Mouse (Mus musculus) layer of hippocampus, adult 11-12 months (tissue): ENCODE data around the gene Bzw1.

Source experiments
- DNase-seq: peaks from one replicate; pipeline ENCODE4 v3.0.0; 2022; ENCODE audit warnings: low spot score

The Bzw1 gene

DNA sequence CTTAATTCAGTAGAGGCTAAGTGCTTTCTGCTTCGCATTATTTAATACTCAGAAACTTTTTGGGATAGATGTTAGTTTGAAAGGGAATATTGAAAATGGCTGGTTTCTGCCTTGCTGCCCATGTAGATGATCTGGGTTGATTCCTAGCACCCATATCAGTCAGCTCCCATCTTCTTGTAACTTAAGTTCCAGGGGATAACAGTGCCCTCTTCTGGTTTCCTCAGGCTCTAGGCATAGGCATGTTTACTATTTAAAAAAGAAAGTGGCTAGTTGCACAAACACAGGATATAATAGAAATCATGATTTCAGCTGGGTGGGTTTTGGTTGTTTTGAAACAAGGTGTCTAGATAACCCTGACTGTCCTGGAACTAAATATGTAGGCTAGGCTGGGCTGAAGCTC is 3.5 kb downstream of the Bzw1 start:
- no peak for DNase-seq

DNA sequence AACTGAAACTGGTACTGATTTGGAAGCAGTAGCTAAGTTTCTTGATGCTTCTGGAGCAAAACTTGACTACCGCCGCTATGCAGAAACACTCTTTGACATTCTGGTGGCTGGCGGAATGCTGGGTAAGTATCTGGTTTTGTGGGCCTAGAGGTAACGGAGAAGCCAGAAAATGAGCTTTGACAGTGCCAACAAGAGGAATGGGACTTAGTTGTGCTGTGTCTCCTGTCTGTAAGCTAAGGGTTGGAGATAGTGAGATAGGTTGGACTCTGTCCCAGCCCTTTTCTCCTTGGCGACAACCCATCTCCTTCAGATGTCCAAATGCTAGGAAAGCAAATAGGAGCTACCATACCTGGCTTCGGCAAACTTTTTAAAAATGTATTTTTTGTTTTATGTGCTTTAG is 5.0 kb downstream of the Bzw1 start:
- DNase-seq = no peak

DNA sequence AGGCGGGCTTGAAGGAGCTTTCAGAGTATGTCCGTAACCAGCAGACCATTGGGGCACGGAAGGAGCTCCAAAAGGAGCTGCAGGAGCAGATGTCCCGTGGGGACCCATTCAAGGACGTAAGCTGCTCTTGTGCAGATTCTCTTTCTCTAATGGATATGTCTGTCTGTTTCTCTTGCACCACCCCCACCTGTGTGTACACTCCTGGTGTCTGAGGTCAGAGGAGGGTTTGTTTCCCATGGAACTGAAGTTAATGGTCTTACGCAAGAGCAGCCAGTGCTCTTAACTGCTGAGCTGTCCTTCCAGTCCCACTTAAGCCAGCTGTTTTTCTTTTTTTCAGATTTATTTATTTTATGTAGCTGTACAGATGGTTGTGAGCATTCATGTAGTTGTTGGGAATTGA is 8.7 kb downstream of the Bzw1 start:
- DNase-seq = no peak

DNA sequence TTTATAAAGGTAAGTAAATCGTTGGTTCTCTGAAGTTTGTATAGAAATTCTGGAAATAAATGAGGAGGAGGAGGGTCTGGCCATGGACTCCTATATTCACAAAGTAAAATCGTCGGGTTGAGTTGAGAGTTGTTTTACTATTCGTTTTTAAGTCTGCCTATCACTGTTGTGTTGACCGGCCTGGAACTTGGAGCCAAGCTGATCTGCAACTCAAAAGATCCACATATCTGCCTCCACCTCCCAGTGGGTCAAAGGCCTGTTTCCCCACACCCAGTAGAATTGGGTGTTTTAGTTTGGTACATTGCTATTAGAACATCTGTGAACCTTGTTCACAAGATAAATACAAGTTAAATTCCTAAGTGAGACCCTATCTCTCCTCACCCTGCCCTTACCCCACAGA is 11.0 kb downstream of the Bzw1 start:
- DNase-seq = no peak

DNA sequence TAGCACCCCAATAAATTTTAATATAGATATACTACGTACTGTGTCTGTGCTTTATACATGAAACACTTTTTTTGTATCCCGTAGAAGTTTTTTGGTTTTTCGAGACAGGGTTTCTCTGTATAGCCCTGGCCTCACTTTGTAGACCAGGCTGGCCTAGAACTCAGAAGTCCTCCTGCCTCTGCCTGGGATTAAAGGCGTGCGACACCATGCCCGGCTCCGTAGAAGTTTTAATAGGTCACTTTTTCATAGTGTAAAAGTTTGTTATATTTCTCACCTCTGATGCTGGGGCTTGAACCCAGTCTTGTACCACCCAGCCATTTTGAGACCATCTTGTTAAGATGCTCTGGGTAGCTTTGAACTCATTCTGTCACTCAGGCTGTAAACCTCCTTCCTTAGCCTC is 14.6 kb downstream of the Bzw1 start:
- no peak for DNase-seq

DNA sequence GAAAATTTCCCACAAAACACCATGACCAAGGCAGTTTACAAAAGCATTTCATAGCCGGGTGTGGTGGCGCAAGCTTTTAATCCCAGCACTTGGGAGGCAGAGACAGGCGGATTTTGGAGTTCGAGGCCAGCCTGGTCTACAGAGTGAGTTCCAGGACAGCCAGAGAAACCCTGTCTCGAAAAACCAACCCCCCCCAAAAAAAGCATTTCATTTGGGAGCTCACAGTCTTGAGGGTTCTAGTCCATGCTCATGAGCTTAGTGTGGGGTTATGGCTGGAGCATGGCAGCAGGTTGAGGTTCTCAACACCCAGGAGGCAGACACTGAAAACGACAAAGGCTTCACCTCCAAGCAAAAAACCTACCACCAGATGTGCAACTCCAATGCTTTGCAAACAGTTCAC is 15.4 kb downstream of the Bzw1 start:
- DNase-seq = no peak

DNA sequence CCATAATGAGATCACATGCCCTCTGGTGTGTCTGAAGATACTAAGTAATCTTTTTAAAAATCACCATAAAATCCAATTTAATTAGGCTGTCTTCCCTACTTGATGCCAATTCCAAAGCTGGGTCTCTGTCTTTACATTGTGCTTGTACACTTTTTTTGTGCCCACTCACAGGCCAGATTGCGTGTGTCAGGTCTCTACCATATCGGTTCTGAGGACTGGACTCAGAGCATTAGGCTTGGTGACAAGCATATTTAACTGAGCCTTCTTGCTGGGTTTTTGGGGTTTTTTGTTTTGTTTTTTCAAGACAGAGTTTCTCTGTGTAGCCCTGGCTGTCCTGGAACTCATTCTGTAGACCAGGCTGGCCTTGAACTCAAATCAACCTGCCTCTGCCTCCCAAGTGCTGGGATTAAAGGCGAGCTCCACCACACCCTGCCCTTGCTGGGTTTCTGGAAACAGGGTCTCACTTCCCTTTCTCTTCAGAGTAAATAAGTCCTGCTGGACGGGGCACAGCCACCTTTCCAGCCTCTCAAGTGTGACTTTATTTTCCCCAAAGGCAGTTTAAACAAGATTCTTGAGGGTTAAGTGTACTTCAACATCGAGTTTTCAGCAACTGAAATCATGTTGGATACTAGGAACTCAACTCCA is 17.0 kb downstream of the Bzw1 start:
- DNase-seq = no peak

DNA sequence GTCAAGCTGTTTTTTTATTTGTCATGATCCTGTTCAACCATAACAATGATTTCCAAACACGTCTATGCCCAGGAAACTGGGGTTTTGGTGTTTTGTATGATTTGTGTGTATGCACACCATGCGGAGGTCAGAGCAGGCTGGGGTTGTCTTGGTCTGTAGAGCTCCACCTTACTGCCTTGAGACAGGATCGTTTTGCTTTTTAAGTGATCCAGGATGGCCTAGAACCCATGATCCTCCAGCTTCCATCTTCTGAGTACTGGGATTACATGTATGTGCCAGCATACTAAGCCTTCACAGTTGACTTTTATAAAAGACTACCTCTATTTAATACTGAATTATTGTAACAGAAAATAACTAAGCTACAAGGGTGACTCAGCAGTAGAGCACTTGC is 17.5 kb downstream of the Bzw1 start:
- DNase-seq = no peak

DNA sequence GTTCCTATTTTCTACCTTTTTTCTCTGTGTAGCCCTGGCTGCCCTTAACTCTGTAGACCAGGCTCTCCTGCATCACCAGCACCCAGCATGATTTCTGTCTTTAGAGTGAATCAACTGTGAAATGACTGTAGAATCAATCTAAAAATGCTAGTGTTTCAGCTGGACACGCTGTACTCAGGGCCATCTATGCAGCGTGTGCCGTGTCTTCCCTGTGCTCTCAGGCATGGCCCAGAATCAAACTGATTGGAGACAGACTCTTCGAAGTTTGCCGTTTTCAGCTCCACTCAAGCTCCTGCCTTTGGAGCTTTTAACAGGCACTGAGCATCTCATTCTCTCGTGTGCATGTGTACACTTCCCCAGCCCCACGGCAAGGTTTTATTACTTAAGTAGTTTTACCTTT is 18.1 kb downstream of the Bzw1 start:
- no peak for DNase-seq

DNA sequence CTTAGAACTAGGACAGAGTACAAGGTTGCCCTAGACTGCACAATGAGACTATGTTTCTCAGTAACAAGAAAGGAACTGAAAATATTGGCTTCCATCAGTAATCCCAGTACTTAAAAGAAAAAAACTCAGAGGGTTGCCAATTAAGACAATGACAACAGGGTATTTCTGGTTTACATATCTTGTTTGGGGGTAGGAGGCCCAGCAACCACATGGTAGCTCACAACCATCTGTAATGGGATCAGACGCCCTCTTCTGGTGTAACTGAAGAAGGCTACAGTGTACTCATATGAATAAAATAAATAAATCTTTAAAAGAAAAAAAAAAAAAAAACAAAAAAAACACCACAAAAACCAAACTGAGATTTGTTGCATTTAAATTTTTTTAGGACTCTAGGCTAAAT is 22.7 kb downstream of the Bzw1 start:
- DNase-seq = no peak

DNA sequence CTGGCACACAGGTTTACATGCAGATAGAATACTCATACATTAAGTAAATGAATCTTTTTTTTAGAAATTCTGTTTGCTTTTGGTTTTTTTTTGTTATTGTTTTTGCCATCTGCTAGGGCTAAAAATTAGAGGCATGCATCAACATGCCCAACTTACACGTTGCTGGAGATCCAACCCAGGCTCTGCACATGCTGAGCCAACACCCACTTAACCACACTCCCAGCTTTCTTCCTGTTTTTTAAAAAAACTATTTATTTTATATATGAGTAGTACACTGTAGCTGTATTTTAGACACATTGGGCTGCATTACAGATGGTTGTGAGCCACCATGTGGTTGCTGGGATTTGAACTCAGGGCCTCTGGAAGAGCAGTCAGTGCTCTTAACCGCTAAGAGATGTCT is 23.4 kb downstream of the Bzw1 start:
- DNase-seq = no peak

DNA sequence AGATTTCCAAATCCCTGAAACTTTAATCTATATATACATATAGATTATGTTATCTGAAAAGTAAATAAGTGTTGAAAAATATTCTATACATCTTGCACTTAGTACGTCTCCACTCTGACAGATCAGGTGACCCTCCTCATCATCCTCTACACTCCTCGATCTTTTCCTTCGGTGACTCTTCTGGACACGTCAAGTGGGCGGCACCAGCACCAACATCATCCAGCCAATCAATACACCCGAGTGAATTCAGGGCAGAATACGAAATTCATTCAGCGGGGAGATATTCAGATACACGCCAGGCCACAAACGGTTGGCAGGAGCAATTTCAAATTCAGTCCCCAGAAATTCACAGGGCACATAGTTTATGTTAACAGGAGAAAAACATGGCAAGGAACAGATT is 27.3 kb downstream of the Bzw1 start:
- no peak for DNase-seq

DNA sequence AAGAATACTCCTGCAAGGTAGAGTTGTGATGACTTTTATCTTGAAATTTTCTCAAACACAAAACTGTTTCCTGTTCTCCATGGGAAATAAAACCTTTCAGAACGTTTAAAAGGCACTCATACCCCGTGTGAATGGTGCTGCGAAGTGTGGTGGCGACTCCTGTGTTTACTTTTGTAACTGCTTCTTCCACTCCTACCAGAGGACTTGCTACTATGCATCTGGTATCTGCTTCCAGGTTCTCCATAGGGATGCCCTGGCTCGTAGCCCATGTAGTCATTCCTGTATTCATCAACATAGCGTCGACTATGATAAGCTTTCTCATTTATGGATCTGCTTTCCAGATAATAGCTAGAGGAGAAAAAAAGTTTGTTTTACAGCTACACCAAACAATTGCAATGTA is 28.3 kb downstream of the Bzw1 start:
- DNase-seq = no peak

DNA sequence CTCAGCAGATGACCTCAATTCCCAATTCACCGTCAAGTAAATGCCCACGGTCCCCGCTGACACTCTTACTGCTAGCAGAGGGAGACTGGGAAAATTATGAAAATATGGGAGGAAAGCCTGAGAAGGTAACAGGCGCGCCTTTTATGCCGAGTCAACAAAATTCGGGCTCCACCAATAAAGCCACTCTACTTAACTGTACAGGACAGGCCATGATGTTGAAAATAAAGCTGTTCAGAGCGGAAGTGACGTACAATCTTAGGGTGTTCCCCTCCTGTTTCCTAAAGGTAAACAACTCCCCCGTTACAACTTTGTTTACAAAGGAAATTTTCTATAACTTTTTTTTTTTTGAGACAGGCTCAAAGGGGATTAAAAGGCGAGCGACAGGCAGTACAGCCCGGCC is 30.2 kb downstream of the Bzw1 start:
- DNase-seq = peak; percentile 23

DNA sequence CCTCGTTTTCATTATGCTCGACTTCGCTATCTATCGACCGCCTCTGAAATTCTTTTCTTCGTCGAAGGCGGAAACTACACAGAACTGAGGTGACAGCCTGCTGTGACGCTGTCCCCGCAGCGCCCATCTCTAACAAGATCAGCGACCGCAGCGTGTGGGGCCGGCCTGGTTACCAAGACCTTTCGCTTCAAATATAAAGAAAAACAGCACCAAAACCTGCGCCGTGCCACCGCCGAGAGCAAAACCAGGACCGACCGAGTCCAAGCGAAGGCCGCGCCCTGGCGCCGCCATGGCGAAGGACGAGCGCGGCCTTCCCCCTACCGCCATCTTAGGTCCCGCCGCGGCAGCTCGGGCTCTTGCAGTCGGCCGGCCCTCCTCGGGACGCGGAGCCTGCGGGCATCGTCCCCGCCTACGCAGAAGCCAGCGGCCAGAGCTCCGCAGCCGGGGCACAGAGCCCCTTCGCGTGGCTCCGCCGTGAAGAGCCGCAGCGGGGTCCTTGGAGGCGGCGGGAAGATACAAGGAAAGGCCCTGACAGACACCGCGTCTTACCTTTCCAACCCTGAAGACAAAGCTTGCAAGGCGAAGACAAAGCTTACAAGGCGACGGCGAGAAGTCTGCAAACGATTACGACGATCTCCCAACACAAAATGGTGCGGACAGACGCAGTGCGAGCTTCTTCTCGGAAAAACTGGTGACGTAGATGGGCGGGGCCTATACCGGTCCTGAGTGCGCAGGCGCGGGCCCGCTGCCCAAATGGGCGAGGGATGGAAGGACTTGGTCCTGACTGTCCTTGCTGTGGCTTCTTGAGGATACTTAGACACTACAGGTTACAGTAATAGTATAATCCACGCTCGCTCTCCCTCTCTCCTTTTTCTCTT is 30.9 kb downstream of the Bzw1 start, which contains the start of gene Clk1:
Gene Clk1, minus strand, starts transcription at position 696 of the 878 bp plus-strand sequence.
- peak; percentile 97 for DNase-seq

DNA sequence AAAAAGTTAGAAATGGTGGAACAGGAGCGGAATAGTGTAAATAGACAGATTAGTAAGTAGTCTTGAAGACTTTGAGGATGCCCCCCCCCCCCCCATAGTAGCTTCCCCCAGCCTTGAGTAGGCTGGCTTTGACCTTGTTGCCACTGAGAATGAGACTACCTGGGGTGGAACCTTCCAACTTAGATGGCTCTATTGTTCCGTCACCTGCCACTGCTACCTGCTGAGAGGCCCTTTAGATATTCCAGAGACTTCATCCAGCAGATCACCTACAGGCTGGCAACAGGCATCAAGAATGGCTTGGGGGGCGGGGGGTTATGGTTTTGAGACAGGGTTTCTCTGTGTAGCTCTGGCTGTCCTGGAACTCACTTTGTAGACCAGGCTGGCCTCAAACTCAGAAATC is 31.9 kb downstream of the Bzw1 start:
- DNase-seq = no peak

DNA sequence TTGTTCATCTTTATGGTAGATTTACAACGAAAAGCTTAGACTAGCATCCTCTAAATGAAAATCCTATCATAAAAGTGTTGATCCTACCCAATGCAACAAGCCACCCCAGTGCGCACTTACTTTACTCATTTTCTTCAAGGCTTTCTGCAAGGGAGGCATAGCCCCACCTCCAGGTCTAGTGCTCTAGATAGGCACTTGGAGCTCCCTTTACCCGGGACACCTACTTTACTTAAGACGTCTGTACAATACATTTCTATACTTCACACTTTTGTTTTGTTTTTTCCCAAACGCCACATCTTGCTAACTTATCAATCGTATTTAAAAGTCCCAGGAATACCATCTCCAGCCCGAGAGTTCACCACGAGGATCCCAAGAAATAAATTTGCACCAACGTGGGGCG is 52.0 kb downstream of the Bzw1 start:
- DNase-seq = no peak

DNA sequence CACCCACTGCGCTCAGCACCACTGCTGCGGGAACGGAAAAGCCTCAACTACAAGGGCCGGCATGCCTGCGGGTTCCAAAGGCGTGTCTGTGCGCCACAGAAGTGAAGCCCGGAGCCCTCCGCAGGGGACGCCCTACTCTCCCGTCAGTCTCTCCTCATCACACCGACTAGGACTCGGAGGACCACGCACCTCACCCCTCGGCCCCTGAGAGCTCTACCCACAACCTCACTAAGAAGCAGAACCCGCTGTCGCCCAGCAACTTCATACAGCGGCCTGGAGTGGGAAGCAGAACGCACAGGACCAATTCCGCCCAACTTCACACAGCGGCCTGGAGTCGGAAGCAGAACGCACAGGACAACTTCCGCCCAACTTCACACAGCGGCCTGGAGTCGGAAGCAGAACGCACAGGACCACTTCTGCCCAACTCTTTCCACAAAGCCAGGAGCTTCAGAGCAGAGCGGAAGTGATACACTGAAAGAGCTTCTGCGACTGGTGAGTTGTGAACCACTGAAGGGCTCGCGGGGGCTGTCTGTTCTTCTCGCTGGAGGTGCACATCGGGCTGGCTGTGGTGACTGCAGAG is 52.5 kb downstream of the Bzw1 start, which contains the start of the genes Nif3l1 and Ppil3:
Gene Nif3l1, plus strand, starts transcription at position 9 of the 580 bp plus-strand sequence.
Gene Ppil3, minus strand, starts transcription at position 344 of the 580 bp plus-strand sequence.
- peak; percentile 92 for DNase-seq

DNA sequence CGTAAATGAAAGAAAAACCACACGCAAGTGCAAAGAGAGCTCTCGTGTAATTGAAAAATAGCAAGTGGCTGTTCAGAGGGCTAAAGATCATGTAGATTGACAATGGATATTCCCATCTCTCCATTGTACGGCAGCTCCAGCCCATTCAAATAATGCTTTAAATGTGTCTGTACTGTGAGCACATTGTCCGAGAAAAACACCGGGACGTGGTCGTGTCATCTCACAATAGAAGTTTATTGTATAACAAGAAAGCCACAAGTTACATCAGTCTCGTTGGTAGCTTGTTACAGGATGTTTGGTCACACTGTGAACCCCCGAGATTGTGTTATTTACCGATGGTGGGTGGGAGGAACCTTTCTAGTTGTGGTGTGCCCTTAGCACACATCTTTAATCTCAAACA is 53.2 kb downstream of the Bzw1 start:
- no peak for DNase-seq

DNA sequence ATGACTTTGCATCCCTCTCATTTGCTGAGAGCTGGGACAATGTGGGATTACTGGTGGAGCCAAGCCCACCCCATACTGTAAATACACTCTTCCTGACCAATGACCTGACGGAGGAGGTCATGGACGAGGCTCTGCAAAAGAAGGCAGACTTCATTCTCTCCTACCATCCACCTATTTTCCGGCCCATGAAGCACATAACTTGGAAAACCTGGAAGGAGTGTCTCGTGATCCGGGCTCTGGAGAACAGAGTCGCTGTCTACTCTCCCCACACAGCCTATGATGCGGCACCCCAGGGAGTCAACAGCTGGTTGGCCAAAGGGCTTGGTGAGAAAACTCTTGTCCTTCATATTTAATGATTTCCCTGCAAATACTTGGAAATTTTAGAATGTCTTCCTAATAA is 55.1 kb downstream of the Bzw1 start:
- DNase-seq = no peak

DNA sequence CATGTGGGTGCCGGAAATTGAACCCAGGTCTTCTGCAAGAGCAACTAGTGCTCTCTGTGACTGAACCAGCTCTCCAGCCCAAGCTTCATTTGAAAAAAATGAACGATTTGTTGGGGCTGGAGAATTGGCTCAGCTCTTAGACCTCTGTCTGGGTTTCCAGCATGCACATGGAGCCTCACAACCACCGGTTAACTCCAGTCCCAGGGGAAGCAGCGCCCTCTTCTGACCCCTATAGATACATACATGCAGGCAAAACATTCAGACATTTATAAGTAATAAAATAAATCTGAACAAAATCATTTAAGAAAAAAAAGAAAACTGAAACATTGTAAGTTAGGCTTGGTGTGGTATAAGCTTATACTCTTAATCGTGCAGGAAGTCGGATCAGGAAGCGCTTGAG is 55.7 kb downstream of the Bzw1 start:
- no peak for DNase-seq

DNA sequence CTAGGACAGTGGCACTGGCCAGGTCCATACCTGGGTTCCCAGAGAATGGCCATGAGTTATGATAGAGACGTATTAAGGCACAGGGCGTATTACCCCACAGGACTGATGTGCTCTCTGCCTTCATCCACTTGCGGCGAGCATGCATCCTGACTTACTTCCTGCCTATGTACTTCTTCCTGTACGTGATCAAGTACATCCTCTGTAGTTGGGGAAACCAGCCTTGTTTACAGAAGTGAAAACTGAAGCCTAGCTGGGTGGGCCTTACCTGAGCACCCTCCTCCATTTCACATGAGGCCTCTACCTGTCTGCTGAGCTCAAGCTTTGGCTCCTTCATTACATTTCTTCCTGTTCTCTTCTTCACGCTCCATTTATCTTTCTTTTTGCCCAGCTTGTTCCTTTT is 61.6 kb downstream of the Bzw1 start:
- DNase-seq = no peak
